Mouse (Mus musculus) stomach, postnatal 0 days (tissue): ENCODE data around the gene Ssx2ip.

ENCODE experiments used
- CTCF ChIP-seq: IDR thresholded peaks from 2 replicates; pipeline ENCODE4 v1.5.1; 2016; ENCODE audit warnings: antibody characterized with exemption, low read depth, mild to moderate bottlenecking, moderate library complexity
- EP300 ChIP-seq: optimal IDR thresholded peaks from 2 replicates; pipeline ENCODE3; 2016; ENCODE audit warnings: antibody characterized with exemption

GRCm38 (mm10) chr3:146425902-146426301, 21.5 kb downstream of the Ssx2ip start:
- TF ChIP-seq EP300 (no peak), CTCF (no peak)
